Mouse (Mus musculus): ENCODE data around the gene Tmem50b.

Gene Tmem50b

GRCm38 (mm10) chr16:91611248-91611647, 13.6 kb upstream of the Tmem50b start:
- in situ Hi-C loops (cut with MboI, MseI) = loop anchor here (25.0 kb wide), 1 partner anchor 824 kb away; no protein-coding TSS in a partner anchor

GRCm38 (mm10) chr16:91609501-91610245, 12.1 kb upstream of the Tmem50b start:
- in situ Hi-C loops (cut with MboI, MseI) = loop anchor here (25.0 kb wide), 1 partner anchor 822 kb away; no protein-coding TSS in a partner anchor

- in situ Hi-C loops (cut with MboI, MseI) = loop anchor here (25.0 kb wide), 1 partner anchor 820 kb away; no protein-coding TSS in a partner anchor
Measured at GRCm38 (mm10) chr16:91606958-91607357, 9.4 kb upstream of the Tmem50b start.

- in situ Hi-C loops (cut with MboI, MseI) = loop anchor here (25.0 kb wide), 1 partner anchor 818 kb away; no protein-coding TSS in a partner anchor
Measured at GRCm38 (mm10) chr16:91605156-91605555, 7.6 kb upstream of the Tmem50b start.

GRCm38 (mm10) chr16:91601693-91602092, 4.1 kb upstream of the Tmem50b start:
- in situ Hi-C loops (cut with MboI, MseI) = loop anchor here (25.0 kb wide), 1 partner anchor 814 kb away; no protein-coding TSS in a partner anchor

GRCm38 (mm10) chr16:91601081-91601480, 3.5 kb upstream of the Tmem50b start:
- in situ Hi-C loops (cut with MboI, MseI) = loop anchor here (25.0 kb wide), 1 partner anchor 814 kb away; no protein-coding TSS in a partner anchor

GRCm38 (mm10) chr16:91599242-91599641, 1.6 kb upstream of the Tmem50b start:
- in situ Hi-C loops (cut with MboI, MseI) = no loop called here

- in situ Hi-C loops (cut with MboI, MseI) = no loop called here
Measured at GRCm38 (mm10) chr16:91596779-91597671, 575 bp downstream of the Tmem50b start.

- in situ Hi-C loops (cut with MboI, MseI) = no loop called here
Measured at GRCm38 (mm10) chr16:91596397-91596778, 1.2 kb downstream of the Tmem50b start.

GRCm38 (mm10) chr16:91595076-91595475, 2.5 kb downstream of the Tmem50b start:
- in situ Hi-C loops (cut with MboI, MseI) = no loop called here

- in situ Hi-C loops (cut with MboI, MseI) = no loop called here
Measured at GRCm38 (mm10) chr16:91593262-91593661, 4.3 kb downstream of the Tmem50b start.

- in situ Hi-C loops (cut with MboI, MseI) = no loop called here
Measured at GRCm38 (mm10) chr16:91592162-91592561, 5.4 kb downstream of the Tmem50b start.

GRCm38 (mm10) chr16:91588703-91589102, 8.9 kb downstream of the Tmem50b start:
- in situ Hi-C loops (cut with MboI, MseI) = loop anchor here (5.0 to 10.0 kb wide), 3 partner anchors 36 to 224 kb away; no protein-coding TSS in a partner anchor

GRCm38 (mm10) chr16:91587730-91588453, 9.7 kb downstream of the Tmem50b start:
- in situ Hi-C loops (cut with MboI, MseI) = loop anchor here (5.0 to 10.0 kb wide), 3 partner anchors 36 to 223 kb away; no protein-coding TSS in a partner anchor

GRCm38 (mm10) chr16:91586244-91586643, 11.4 kb downstream of the Tmem50b start:
- in situ Hi-C loops (cut with MboI, MseI) = loop anchor here (5.0 to 10.0 kb wide), 3 partner anchors 34 to 221 kb away; no protein-coding TSS in a partner anchor

GRCm38 (mm10) chr16:91585617-91586016, 12.0 kb downstream of the Tmem50b start:
- in situ Hi-C loops (cut with MboI, MseI) = loop anchor here (5.0 to 10.0 kb wide), 3 partner anchors 33 to 221 kb away; no protein-coding TSS in a partner anchor

GRCm38 (mm10) chr16:91582307-91582706, 15.3 kb downstream of the Tmem50b start:
- in situ Hi-C loops (cut with MboI, MseI) = loop anchor here (10.0 kb wide), 1 partner anchor 218 kb away; no protein-coding TSS in a partner anchor

GRCm38 (mm10) chr16:91578980-91579720, 18.4 kb downstream of the Tmem50b start:
- in situ Hi-C loops (cut with MboI, MseI) = no loop called here

- in situ Hi-C loops (cut with MboI, MseI) = no loop called here
Measured at GRCm38 (mm10) chr16:91575151-91575550, 22.4 kb downstream of the Tmem50b start.

- in situ Hi-C loops (cut with MboI, MseI) = no loop called here
Measured at GRCm38 (mm10) chr16:91571105-91571504, 26.5 kb downstream of the Tmem50b start.

Data from T-helper 2 cell (primary cell).